Mouse (Mus musculus) stomach, postnatal 0 days (tissue): ENCODE measurements at regions not wholly inside any gene's neighbourhood (a gene's known extent, or its start where the extent isn't known, plus 50 kb on each side); places are given as distances from the start of the nearest gene placed in this dataset.

Source experiments
- CTCF ChIP-seq: IDR thresholded peaks from 2 replicates; pipeline ENCODE4 v1.5.1; 2016; ENCODE audit warnings: antibody characterized with exemption, low read depth, mild to moderate bottlenecking, moderate library complexity
- EP300 ChIP-seq: optimal IDR thresholded peaks from 2 replicates; pipeline ENCODE3; 2016; ENCODE audit warnings: antibody characterized with exemption

DNA sequence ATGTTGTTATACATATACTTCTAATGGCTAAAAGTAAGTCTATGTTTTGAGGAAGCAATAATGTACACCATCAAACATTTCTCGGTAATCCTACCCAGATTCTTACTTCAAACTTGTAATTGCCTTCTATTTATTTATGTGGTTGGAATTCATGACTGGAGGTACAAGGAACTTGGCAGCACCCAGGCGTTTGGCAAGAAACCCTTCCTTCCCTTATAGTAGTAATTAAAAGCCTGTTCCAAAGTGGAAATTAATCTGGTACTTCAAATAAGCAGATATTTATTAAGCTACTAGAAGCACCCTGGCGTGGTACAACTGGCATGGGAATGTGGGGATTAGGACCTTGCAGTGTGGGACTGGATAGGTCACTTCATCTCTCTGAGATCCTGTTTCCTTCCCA, 322.9 kb upstream of the Rora start:
- TF ChIP-seq CTCF (no peak), EP300 (no peak)
